Mouse (Mus musculus) hematopoietic multipotent progenitor cell, adult 10-12 weeks (in vitro differentiated cells): Measurements from ENCODE around the gene Krt84. TPM values are rescaled to one million over a fixed set of nuclear protein-coding genes. Genes with fewer than 3 reads are reported as not detected.

Source experiments
- polyA plus RNA-seq: library from polyadenylated mRNA; stranded (reverse); fragments of >175 nt; gene quantifications from 2 replicates; pipeline ENCODE4 v1.2.3, GENCODE M21; 2012; ENCODE audit warnings: low replicate concordance

The Krt84 gene
- not detected in 2 replicates for polyA plus RNA-seq

GRCm38 (mm10) chr15:101532720-101533119, at the start of gene Krt84:
Gene Krt84, minus strand, starts transcription at chr15:101532820.

GRCm38 (mm10) chr15:101573796-101574345, 41.3 kb upstream of the Krt84 start, which contains the start of gene Krt75:
Gene Krt75, minus strand, starts transcription at chr15:101573904.

GRCm38 (mm10) chr15:101562850-101563249, 30.2 kb upstream of the Krt84 start, which contains the start of gene Krt90:
Gene Krt90, minus strand, starts transcription at chr15:101562950.

GRCm38 (mm10) chr15:101550567-101550966, 17.9 kb upstream of the Krt84 start, which contains the start of gene Krt82:
Gene Krt82, minus strand, starts transcription at chr15:101550667.

GRCm38 (mm10) chr15:101517161-101517560, 15.5 kb downstream of the Krt84 start, which contains the start of gene Gm49425:
Gene Gm49425, minus strand, starts transcription at chr15:101517261.

GRCm38 (mm10) chr15:101491431-101491830, 41.2 kb downstream of the Krt84 start, which contains the start of gene Krt83:
Gene Krt83, minus strand, starts transcription at chr15:101491512.

Other genes with a start within 250 kb of the Krt84 start
- gene Atg101, start 248.5 kb downstream of the Krt84 start, polyA plus RNA-seq, result 42.2 and 52.1 TPM in 2 replicates
- gene 6030408B16Rik, start 239.6 kb downstream of the Krt84 start, polyA plus RNA-seq, result not detected in 2 replicates
- gene Krt80, start 162.7 kb downstream of the Krt84 start, polyA plus RNA-seq, result 10.3 and 16.1 TPM in 2 replicates
- 0.47 and 0.86 TPM in 2 replicates for gene Krt7, start 121.8 kb downstream of the Krt84 start, polyA plus RNA-seq
- not detected in 2 replicates for gene Krt87, start 94.0 kb downstream of the Krt84 start, polyA plus RNA-seq
- 0.16 TPM in 1 of 2 replicates, not detected in the other for gene Krt88, start 85.1 kb downstream of the Krt84 start, polyA plus RNA-seq
- not detected in 2 replicates for gene Krt81, start 69.1 kb downstream of the Krt84 start, polyA plus RNA-seq
- 0.92 and 3.3 TPM in 2 replicates for gene Krt86, start 59.3 kb downstream of the Krt84 start, polyA plus RNA-seq
- 0.16 and 0.17 TPM in 2 replicates for gene Krt83, start 41.3 kb downstream of the Krt84 start, polyA plus RNA-seq
- not detected in 2 replicates for gene Gm49425, start 15.6 kb downstream of the Krt84 start, polyA plus RNA-seq
- not detected in 2 replicates for gene Krt82, start 17.8 kb upstream of the Krt84 start, polyA plus RNA-seq
- gene Krt90, start 30.1 kb upstream of the Krt84 start, polyA plus RNA-seq, result not detected in 2 replicates
- not detected in 2 replicates for gene Krt75, start 41.1 kb upstream of the Krt84 start, polyA plus RNA-seq
- not detected in 2 replicates for gene Gm5414, start 95.4 kb upstream of the Krt84 start, polyA plus RNA-seq
- gene Gm5478, start 114.6 kb upstream of the Krt84 start, polyA plus RNA-seq, result not detected in 2 replicates
- gene Krt6b, start 147.5 kb upstream of the Krt84 start, polyA plus RNA-seq, result not detected in 2 replicates
- not detected in 2 replicates for gene Krt6a, start 161.5 kb upstream of the Krt84 start, polyA plus RNA-seq
- gene Krt5, start 180.1 kb upstream of the Krt84 start, polyA plus RNA-seq, result not detected in 2 replicates
- gene Krt71, start 210.3 kb upstream of the Krt84 start, polyA plus RNA-seq, result not detected in 2 replicates